Mouse (Mus musculus) hindbrain, embryonic 10.5 days (tissue): ENCODE measurements at regions not wholly inside any gene's neighbourhood (a gene's known extent, or its start where the extent isn't known, plus 50 kb on each side); places are given as distances from the start of the nearest gene placed in this dataset.

Source experiments
- DNase-seq: peaks from one replicate; pipeline ENCODE4 v3.0.0-alpha.2; 2017; ENCODE audit warnings: low spot score
- H3K27ac ChIP-seq: fragments of 300-500 bp; sonication (generic); 2 replicates; pipeline ENCODE4 v1.5.1; 2016; ENCODE audit warnings: mild to moderate bottlenecking, moderate library complexity
- H3K27me3 ChIP-seq: fragments of 300-500 bp; sonication (generic); 2 replicates; pipeline ENCODE4 v1.6.1; 2016; ENCODE audit warnings: mild to moderate bottlenecking; ENCODE audit not compliant: poor library complexity, insufficient read depth, severe bottlenecking
- H3K36me3 ChIP-seq: fragments of 300-500 bp; sonication (generic); 2 replicates; pipeline ENCODE4 v1.6.1; 2016; ENCODE audit warnings: mild to moderate bottlenecking, moderate library complexity
- H3K4me1 ChIP-seq: fragments of 300-500 bp; sonication (generic); replicated peaks from 2 replicates; pipeline ENCODE4 v1.6.1; 2016; ENCODE audit warnings: mild to moderate bottlenecking
- H3K4me3 ChIP-seq: fragments of 300-500 bp; sonication (generic); 2 replicates; pipeline ENCODE4 v1.5.1; 2016; ENCODE audit warnings: mild to moderate bottlenecking, moderate library complexity
- H3K9me3 ChIP-seq: fragments of 300-500 bp; sonication (generic); 2 replicates; pipeline ENCODE4 v1.6.1; 2016; ENCODE audit warnings: mild to moderate bottlenecking, moderate library complexity
- WGBS: fragments of 180-500 bp; shearing (Covaris S2); methylation state at CpG from one replicate; pipeline ENCODE4 v1.1.7; 2016; 5-methylcytosine and 5-hydroxymethylcytosine counted together

GRCm38 (mm10) chr1:137141879-137142570 is 181.8 kb upstream of the Nr5a2 start:
- no peaks in the 10 kb centered on the region for H3K36me3 ChIP-seq
- WGBS = 89% methylated on average over 13 of the region's 13 CpGs
- no peaks in the 10 kb centered on the region for H3K9me3 ChIP-seq
- H3K27me3 ChIP-seq = no peaks in the 10 kb centered on the region
- H3K27ac ChIP-seq = no peak overlapping the region
- no peak for DNase-seq
- H3K4me3 ChIP-seq = no peak overlapping the region
- no peaks in the 10 kb centered on the region for H3K4me1 ChIP-seq

- H3K36me3 ChIP-seq = no peaks in the 10 kb centered on the region
- no peaks in the 10 kb centered on the region for H3K4me1 ChIP-seq
- no peak overlapping the region for H3K4me3 ChIP-seq
- H3K27ac ChIP-seq = no peak overlapping the region
- no peaks in the 10 kb centered on the region for H3K9me3 ChIP-seq
- DNase-seq = no peak
- no peaks in the 10 kb centered on the region for H3K27me3 ChIP-seq
- 93% methylated on average over 5 of the region's 5 CpGs for WGBS
Measured at GRCm38 (mm10) chr1:137141372-137141771, 181.1 kb upstream of the Nr5a2 start.

DNA sequence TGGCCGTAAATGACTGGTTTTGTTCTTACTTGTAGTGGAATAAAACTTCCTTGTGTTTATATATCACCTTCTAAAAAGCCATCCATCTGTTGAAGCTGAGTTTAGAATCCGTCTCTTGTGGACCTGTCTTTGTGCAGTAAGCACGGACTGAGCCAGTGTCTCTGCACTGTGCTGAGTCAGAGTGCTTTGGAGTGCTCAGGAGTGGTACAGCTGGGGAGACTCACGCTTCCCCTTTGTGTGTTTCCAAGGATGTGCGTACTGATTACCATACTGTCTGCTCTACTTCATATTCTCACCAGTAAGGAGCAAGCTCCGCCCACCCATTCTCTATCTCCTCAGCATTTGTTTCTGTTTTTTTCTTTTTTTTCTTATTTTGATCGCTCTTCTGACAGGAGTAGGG is 175.9 kb upstream of the Nr5a2 start:
- H3K27me3 ChIP-seq = no peaks in the 10 kb centered on the region
- WGBS = 85% methylated on average over 7 of the region's 7 CpGs
- H3K9me3 ChIP-seq = no peaks in the 10 kb centered on the region
- no peak for DNase-seq
- H3K4me1 ChIP-seq = 0 out of 2 replicates have a peak, but pooled peaks cover 3% of the 10 kb centered on the region
- H3K4me3 ChIP-seq = no peak overlapping the region
- H3K36me3 ChIP-seq = no peaks in the 10 kb centered on the region
- H3K27ac ChIP-seq = no peak overlapping the region

DNA sequence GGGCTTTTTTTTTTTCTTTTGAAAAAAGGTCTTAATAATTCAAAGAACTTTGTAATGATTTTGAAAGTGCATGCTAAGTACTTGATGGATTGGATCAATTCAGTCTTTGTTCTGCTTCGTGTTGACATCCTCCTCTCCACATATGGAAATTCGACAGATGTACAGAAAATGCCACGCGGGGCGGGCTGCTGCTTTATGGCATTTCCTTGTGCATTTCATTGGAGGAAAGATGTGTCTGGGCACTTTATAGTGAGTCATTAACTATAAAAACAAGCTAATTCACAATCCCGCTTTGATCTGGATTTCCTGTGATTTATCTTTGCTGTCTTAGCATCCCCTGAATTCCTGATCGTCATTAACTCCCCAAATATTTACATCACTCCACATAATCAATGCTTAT is 173.5 kb upstream of the Nr5a2 start:
- no peaks in the 10 kb centered on the region for H3K36me3 ChIP-seq
- no peak for DNase-seq
- WGBS = 82% methylated on average over 7 of the region's 7 CpGs
- no peaks in the 10 kb centered on the region for H3K9me3 ChIP-seq
- no peak overlapping the region for H3K4me3 ChIP-seq
- H3K27ac ChIP-seq = no peak overlapping the region
- no peaks in the 10 kb centered on the region for H3K27me3 ChIP-seq
- 0 out of 2 replicates have a peak, but pooled peaks cover 3% of the 10 kb centered on the region for H3K4me1 ChIP-seq

DNA sequence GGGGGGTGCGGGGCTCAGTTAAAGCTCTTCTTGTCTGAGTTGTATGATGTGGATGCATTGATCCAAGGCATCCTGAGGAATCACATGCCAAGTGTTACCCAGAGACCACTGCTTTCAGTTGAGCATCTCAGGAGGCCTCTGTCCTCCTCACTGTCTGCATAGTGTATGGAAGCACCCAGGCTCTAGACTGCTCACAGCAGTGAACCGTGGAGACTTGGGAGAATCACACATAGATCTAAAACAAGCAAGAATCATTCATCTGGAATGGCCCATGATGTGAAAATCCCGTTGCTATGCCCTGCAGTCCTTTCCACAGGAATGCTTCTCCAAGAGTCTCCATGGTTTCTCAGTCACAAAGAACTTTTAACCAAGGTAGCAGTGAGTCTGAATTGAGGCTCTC is 170.0 kb upstream of the Nr5a2 start:
- no peaks in the 10 kb centered on the region for H3K9me3 ChIP-seq
- DNase-seq = no peak

GRCm38 (mm10) chr1:137129116-137129515 is 168.9 kb upstream of the Nr5a2 start:
- WGBS = 75% methylated on average over 9 of the region's 9 CpGs
- Histone ChIP-seq H3K27ac (no peak overlapping the region), H3K4me3 (no peak overlapping the region), H3K4me1 (0 out of 2 replicates have a peak, but pooled peaks cover 3% of the 10 kb centered on the region), H3K36me3 (no peaks in the 10 kb centered on the region), H3K9me3 (no peaks in the 10 kb centered on the region), H3K27me3 (no peaks in the 10 kb centered on the region)
- DNase-seq = no peak

More for the DNA sequence above, 170.0 kb upstream of the Nr5a2 start:
- no peaks in the 10 kb centered on the region for H3K27me3 ChIP-seq
- no peaks in the 10 kb centered on the region for H3K36me3 ChIP-seq
- H3K4me3 ChIP-seq = no peak overlapping the region
- 0 out of 2 replicates have a peak, but pooled peaks cover 3% of the 10 kb centered on the region for H3K4me1 ChIP-seq
- WGBS = 70% methylated on average over 3 of the region's 3 CpGs
- H3K27ac ChIP-seq = no peak overlapping the region

DNA sequence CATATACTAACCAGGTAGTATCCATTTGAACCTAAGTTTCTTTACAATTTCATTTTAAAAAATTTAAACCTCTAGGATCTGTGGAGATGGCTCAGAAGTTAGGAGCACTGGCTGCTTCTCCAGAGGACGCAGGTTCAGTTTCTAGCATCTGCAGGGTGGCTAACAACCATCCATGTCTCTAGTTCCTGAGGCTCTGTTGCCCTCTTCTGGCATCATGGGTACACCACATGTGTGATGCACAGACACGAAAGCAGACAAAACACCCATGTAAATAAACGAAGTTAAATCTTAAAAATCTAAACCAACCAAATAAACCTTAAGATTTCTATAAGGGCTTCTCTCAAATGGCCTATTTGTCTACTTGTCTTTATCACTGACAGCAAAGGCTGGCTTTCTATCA is 157.6 kb upstream of the Nr5a2 start:
- Histone ChIP-seq H3K4me3 (no peak overlapping the region), H3K27ac (no peak overlapping the region), H3K4me1 (no peaks in the 10 kb centered on the region), H3K27me3 (no peaks in the 10 kb centered on the region), H3K36me3 (no peaks in the 10 kb centered on the region), H3K9me3 (no peaks in the 10 kb centered on the region)
- no peak for DNase-seq
- WGBS = 77% methylated on average over 3 of the region's 3 CpGs

DNA sequence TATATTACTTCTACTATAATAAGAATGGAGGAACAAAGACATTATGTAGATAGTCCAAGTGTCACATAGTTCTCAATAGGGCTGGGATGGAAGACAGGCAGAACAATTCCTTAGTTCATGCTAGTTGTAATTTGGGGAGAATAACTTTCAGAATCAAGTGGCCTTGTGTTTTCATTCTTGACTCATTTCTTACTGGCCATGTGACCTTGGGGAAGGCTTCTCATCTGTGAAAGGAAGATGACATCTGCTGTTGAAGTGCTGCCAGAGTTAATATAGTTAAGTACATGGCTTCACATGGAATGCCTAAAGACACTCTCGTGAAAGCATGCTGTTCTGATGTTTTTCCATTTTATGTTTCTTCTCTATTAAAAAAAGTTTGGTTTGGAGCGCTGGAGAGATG is 146.2 kb upstream of the Nr5a2 start:
- no peak for DNase-seq
- Histone ChIP-seq H3K27ac (no peak overlapping the region), H3K4me3 (no peak overlapping the region), H3K27me3 (no peaks in the 10 kb centered on the region), H3K36me3 (no peaks in the 10 kb centered on the region), H3K4me1 (no peaks in the 10 kb centered on the region), H3K9me3 (no peaks in the 10 kb centered on the region)
- 90% methylated on average over 2 of the region's 2 CpGs for WGBS

DNA sequence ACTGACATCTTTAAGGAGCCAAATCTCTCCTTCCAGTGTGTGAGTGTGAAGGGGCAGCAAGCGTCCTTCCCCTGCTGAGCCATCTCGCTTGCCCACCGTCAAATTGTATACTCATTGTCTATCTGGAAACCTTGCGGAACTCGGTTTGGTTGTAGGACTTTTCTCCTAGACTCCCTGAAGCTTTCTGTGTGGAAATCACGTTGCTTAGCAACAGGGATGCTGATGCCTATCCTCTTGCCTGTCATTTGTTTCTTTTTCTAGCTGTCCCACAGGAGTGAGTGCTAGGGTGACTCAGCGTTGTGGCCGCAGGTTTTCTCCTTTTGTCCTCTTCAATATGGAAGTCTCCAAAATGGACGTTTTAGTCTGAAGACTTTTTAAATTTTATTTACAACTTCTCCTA is 131.5 kb upstream of the Nr5a2 start:
- H3K36me3 ChIP-seq = no peaks in the 10 kb centered on the region
- H3K4me3 ChIP-seq = no peak overlapping the region
- 19% methylated on average over 9 of the region's 9 CpGs for WGBS
- no peaks in the 10 kb centered on the region for H3K27me3 ChIP-seq
- peaks cover 6% of the 10 kb centered on the region; the same call in 1 of the 2 replicates for H3K4me1 ChIP-seq
- H3K9me3 ChIP-seq = no peaks in the 10 kb centered on the region
- no peak overlapping the region for H3K27ac ChIP-seq
- DNase-seq = peak; percentile 23

DNA sequence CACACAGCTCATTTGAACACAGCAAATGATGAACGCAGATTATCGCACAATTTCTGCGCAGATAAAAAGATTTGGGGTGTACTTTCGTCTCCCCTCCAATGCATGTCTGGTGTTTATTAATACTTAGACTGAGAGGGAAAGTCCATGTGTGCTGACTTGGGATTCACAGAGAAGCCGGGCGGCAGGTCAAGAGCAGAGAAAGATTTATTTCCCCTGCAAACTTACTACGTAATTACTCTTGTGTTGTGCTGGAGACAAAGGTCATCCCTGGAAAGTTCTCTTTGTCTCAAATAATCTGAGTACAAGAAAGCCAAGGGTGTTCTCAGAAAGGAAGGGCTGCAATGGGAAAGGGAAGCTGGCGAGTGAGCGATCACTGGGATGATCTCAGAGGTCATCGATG is 127.9 kb upstream of the Nr5a2 start:
- Histone ChIP-seq H3K27ac (no peak overlapping the region), H3K4me3 (no peak overlapping the region), H3K36me3 (no peaks in the 10 kb centered on the region), H3K9me3 (no peaks in the 10 kb centered on the region), H3K4me1 (peaks cover 10% of the 10 kb centered on the region; the same call in 1 of the 2 replicates), H3K27me3 (no peaks in the 10 kb centered on the region)
- 88% methylated on average over 10 of the region's 10 CpGs for WGBS
- no peak for DNase-seq

GRCm38 (mm10) chr1:137086766-137087165 is 126.5 kb upstream of the Nr5a2 start:
- Histone ChIP-seq H3K4me3 (no peak overlapping the region), H3K27me3 (no peaks in the 10 kb centered on the region), H3K9me3 (no peaks in the 10 kb centered on the region), H3K4me1 (peaks cover 7% of the 10 kb centered on the region; the same call in 1 of the 2 replicates), H3K27ac (no peak overlapping the region), H3K36me3 (no peaks in the 10 kb centered on the region)
- 85% methylated on average over 3 of the region's 3 CpGs for WGBS
- no peak for DNase-seq

- Histone ChIP-seq H3K36me3 (no peaks in the 10 kb centered on the region), H3K27me3 (no peaks in the 10 kb centered on the region), H3K4me3 (no peak overlapping the region), H3K27ac (no peak overlapping the region), H3K9me3 (no peaks in the 10 kb centered on the region), H3K4me1 (0 out of 2 replicates have a peak, but pooled peaks cover 4% of the 10 kb centered on the region)
- no peak for DNase-seq
- 69% methylated on average over 1 of the region's 1 CpGs for WGBS
Measured at GRCm38 (mm10) chr1:137083500-137083899, 123.3 kb upstream of the Nr5a2 start.

DNA sequence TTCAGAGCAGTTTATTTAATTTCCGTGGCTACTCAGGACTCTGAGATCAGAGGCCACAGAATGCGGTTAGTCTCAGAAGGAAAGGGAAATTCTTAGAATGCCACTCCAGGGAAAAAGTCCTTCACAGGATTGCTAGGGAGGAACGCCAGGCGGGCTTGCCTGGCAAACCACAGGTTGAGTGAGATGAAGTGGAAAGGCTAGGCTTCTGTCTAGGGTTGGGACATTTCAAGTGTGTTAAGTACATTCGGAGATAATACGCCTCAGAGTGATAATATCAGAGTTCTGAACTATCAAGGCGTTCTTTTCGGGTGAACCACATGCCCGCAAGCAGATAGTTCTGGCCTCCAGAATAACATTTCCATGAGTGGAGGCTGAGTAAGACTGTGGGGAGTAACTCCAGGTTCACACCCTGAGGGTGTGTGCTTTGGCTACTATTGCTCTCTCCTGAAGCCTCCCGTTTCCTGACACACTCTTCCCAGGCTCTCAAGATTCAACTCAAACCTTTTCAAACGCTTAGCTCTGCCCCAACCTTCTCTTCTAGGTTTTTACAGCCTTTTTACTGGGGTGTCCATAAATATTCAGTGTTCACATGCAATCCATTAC is 119.3 kb upstream of the Nr5a2 start:
- Histone ChIP-seq H3K27ac (no peak overlapping the region), H3K27me3 (no peaks in the 10 kb centered on the region), H3K4me1 (peaks cover 7% of the 10 kb centered on the region), H3K36me3 (no peaks in the 10 kb centered on the region), H3K9me3 (no peaks in the 10 kb centered on the region), H3K4me3 (no peak overlapping the region)
- DNase-seq = no peak
- 81% methylated on average over 11 of the region's 11 CpGs for WGBS
